Mouse (Mus musculus): Measurements from ENCODE around the gene Gadd45g.
A peak's percentile ranks its signal among the peaks of the same experiment; 100 is the strongest.

The Gadd45g gene

GRCm38 (mm10) chr13:51855584-51855983 lies 9.1 kb downstream of the Gadd45g start:
- no peak for DNase-seq

- no peak for DNase-seq
These were observed 10.7 kb downstream of the Gadd45g start for GRCm38 (mm10) chr13:51857156-51857555.

GRCm38 (mm10) chr13:51858475-51858874 lies 12.0 kb downstream of the Gadd45g start:
- no peak for DNase-seq

GRCm38 (mm10) chr13:51859174-51859573 lies 12.7 kb downstream of the Gadd45g start:
- DNase-seq = no peak

- no peak for DNase-seq
These were observed 13.3 kb downstream of the Gadd45g start for GRCm38 (mm10) chr13:51859798-51860197.

- DNase-seq = no peak
These were observed 16.3 kb downstream of the Gadd45g start for GRCm38 (mm10) chr13:51862750-51863149.

- DNase-seq = peak; percentile 90
These were observed 19.7 kb downstream of the Gadd45g start for GRCm38 (mm10) chr13:51866151-51866659.

GRCm38 (mm10) chr13:51868491-51869128 lies 22.1 kb downstream of the Gadd45g start:
- DNase-seq = peak; percentile 81

GRCm38 (mm10) chr13:51869129-51869491 lies 22.6 kb downstream of the Gadd45g start:
- peak; percentile 57 for DNase-seq

- peak; percentile 80 for DNase-seq
These were observed 24.7 kb downstream of the Gadd45g start for GRCm38 (mm10) chr13:51871148-51871547.

GRCm38 (mm10) chr13:51872252-51872962 lies 25.9 kb downstream of the Gadd45g start:
- DNase-seq = peak; percentile 75

- DNase-seq = no peak
These were observed 26.6 kb downstream of the Gadd45g start for GRCm38 (mm10) chr13:51872963-51873514.

GRCm38 (mm10) chr13:51873786-51874185 lies 27.3 kb downstream of the Gadd45g start:
- no peak for DNase-seq

GRCm38 (mm10) chr13:51876131-51876530 lies 29.7 kb downstream of the Gadd45g start:
- DNase-seq = no peak

- no peak for DNase-seq
These were observed 32.3 kb downstream of the Gadd45g start for GRCm38 (mm10) chr13:51878806-51879205.

GRCm38 (mm10) chr13:51879571-51879970 lies 33.1 kb downstream of the Gadd45g start:
- no peak for DNase-seq

GRCm38 (mm10) chr13:51880019-51880418 lies 33.5 kb downstream of the Gadd45g start:
- no peak for DNase-seq

GRCm38 (mm10) chr13:51881271-51882128 lies 35.0 kb downstream of the Gadd45g start:
- DNase-seq = peak; percentile 79

GRCm38 (mm10) chr13:51882218-51882617 lies 35.7 kb downstream of the Gadd45g start:
- no peak for DNase-seq

- DNase-seq = no peak
These were observed 37.8 kb downstream of the Gadd45g start for GRCm38 (mm10) chr13:51884250-51884649.

GRCm38 (mm10) chr13:51885594-51885993 lies 39.1 kb downstream of the Gadd45g start:
- no peak for DNase-seq

- no peak for DNase-seq
These were observed 39.6 kb downstream of the Gadd45g start for GRCm38 (mm10) chr13:51886085-51886484.

- no peak for DNase-seq
These were observed 40.2 kb downstream of the Gadd45g start for GRCm38 (mm10) chr13:51886723-51887122.
